Mouse (Mus musculus) cerebellum, postnatal 25 days (tissue): ENCODE results near the gene Gm6020.
A peak's percentile ranks its signal among the peaks of the same experiment; 100 is the strongest.
"Not testable (repeated sequence)": the region's sequence is repeated elsewhere in the genome, so short reads cannot be mapped to it uniquely, and the experiment has no call there.

Experiments
- DNase-seq, 2 experiments: peaks; one replicate each; pipeline ENCODE4 v3.0.0; 2021; ENCODE audit warnings: mixed read lengths in 2 of 2

Gene Gm6020

DNA sequence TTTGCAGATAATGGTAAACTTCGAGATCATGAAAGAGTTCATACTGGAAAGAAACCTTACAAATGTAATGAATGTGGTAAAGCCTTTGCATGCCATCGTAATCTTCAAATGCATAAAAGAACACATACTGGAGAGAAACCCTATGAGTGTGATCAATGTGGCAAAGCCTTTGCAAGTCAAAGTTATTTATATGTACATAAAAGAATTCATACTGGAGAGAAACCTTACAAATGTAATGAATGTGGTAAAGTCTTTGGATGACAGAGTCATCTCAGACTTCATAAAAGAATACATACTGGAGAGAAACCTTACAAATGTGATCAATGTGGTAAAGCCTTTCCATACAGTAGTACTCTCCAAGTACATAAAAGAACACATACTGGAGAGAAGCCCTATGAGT is at the start of gene Gm6020:
Gm6020 (plus strand) TSS at position 301 of the 400 bp plus-strand sequence.
- DNase-seq = not testable (repeated sequence)

DNA sequence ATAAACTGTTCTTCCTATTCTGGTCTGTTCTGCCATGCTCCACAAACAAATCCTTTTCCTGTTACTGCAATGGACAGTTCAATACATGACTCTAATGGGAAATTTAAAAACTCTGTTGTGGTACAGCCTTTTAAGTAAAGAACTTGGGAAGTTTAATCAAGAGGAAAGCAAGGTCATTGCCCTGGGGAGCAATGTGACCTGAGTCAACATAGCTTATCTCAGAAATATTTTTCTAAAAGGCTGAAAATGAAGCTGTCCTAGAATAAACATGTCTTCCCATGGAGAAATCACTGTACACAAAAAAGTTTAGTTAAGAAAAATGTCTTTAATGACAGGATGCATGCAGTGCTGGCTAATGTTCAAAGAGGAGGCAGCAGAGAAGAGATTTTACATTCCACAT is 45.0 kb upstream of the Gm6020 start:
- DNase-seq = no peak

DNA sequence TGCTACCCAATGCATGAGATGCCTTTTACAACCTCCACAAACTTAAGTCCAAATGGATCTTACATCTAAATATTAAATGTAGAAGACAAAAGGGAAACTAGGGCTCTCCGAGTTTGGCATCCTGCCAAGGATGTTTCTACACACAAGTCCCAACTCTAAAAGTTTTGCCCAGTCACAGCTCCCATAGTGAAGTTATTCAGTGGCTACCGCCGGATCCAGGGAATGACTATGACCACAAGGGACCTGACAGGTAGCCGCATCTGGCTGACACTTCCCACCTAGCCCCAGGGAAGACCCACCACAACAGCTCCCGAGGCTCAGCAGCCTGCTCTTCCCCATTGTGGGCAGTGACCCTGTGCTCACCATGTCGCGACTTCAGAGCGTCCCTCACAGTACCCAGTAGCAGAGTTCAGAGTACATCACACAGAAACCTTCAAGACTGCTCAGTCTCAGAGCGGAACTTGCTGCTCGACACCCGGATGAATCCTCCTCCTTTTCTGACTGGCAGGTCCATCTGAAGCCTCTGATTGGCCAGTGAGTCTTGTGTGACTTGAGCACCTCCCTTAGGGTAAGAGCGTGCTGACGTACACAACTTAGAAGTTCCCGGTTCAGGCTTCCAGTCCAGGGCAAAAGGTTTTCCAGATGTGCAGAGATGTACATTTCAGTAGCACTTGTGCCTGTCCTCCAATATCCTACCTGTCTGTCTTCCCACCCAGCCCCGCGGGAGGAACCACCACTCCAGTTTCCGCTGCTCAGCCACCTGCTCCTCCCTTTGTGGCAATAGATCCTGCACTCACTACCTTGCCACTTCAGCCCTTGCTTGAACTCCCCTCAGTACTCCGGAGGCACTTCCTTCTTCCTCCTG is 43.1 kb upstream of the Gm6020 start, which contains the start of gene Zfp950:
Zfp950 (minus strand) TSS at position 499 of the 865 bp plus-strand sequence.
- peak; percentile 80 to 82 for DNase-seq

DNA sequence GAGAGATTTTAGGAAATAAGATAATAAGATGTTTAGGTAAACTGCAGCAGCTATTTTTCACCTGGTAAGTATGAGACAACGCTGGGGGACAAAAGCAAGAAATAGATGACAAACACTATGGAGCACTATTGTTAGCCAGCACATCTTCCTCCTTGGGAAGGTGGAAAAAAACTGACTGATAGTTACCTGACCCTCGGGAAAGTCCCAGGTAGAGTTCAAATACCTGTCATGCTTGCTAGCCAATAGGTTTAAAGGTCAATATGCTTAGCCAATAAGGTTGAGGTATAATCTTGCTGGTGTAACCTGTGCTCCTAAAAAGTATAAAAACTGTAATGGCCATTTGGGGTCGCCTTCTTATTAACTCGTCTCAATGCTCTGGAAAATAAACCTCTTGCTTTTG is 42.4 kb upstream of the Gm6020 start:
- DNase-seq = no peak

DNA sequence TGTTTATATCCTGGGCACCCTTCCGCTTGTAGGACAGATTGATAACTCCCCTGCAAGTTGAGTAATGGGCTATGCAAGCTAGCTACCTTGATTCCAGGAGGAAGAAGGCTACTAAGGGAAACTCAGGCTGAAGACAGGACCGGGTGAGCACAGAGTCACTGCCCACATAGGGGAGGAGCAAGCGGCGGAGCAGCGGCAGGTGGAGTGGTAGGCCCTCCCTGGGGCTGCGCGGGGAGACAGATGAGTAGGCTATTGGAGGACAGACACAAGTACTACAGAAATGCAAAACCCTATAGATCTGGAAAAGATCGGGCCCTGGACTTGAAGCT is 32.4 kb upstream of the Gm6020 start:
- peak; percentile 27 to 29 for DNase-seq

DNA sequence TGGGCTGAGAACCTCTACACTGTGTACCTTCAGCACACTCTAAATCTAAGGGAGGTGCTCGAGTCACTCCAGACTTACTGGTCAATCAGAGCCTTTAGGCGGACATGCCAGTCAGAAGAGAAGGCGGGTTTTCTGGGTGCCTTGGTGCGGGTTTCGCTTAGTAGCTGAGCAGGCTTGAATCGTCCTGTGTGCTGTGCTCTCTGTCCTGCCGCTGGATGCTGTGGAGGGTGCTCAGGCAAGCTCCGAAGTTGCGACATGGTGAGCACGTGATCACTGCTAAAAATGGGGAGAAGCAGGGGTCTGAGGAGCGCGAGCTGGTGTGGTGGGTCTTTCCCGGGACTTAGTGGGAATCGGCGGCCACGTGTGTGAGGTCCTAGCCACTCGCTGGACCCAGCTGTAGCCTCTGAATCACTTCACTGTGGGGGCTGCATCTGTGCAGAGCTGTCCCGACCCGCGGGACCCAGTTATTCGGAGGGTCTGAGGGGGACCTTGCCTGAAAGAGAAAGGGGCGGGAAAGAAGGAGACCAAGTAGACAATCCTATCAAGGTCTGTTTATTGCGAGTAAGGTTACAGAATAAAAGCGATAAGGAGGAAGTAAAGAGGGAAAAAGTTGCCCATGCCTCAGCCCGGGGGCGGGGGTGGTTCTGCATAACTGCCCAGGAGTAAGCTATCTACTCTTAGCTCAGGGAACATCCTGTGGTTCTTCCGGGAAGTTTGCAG is 31.8 kb upstream of the Gm6020 start:
- DNase-seq = peak; percentile 5 to 6

DNA sequence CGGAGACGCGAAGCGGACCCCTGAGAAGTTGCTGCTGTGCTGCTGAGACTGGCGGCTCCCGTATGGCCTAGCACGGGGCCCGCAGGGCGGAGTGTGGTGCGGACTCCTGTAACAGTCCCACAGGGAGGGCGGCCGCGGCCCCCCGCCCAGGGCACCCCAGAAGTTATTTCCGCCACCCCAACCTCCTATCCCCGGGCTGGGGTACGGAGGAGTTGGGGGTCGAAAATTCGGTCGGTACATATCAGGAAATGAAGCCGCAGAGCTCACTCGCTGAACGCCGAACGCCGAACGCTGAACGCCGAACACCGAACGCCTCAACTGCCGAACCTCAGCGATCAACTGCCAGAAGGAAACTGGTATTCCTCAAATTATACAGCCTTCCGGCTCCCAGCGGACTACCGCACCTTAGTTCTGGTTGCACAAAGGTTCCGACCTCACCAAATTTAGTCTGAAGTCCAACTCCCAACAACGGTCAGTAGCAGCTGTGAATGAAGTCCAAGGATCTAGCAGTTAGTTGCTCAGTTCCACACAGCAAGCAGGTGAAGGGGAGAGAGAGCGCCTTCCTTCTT is 7.8 kb upstream of the Gm6020 start, which contains the start of gene Gm7102:
Gm7102 (minus strand) TSS at position 554 of the 569 bp plus-strand sequence.
- peak; percentile 5 to 7 for DNase-seq

DNA sequence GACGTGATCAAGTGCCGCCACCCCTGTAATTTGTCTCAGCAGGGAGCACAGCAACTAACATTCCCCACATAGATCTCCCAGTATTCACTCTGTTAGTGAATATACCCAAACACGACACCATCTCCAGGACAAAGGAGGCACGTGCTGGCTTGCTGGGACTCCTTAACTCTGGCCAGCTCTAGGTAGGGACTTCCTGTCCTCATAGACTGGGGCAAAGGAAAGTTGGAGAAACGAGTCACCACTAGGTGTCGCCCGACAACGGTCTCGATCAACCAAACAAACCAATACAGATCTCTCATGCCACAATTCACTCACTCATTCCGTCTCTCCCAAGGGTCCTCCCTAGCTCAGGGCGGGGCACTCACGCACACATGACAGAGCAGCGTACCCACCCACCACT is 15.6 kb downstream of the Gm6020 start:
- peak; percentile 80 to 89 for DNase-seq

DNA sequence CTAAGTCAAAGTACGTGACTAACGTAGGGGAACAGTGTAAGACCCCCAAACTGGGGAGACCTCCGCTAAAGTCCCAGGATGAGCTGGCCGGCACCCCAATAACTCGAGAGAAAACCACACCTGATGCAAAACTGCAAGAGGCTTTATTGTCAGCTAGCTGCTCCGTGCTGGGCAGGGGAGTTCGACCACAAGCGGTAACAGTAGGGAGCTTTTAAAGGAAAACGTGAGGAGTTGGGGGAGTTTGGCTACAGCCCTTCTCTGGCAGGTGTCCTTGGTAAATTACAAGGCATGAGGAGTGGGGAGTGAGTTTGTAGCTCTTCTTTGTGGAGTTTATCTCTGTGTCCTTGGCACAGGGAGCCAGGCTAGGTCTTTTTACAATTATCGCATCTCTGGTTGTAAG is 16.1 kb downstream of the Gm6020 start:
- DNase-seq = peak; percentile 20 to 31

DNA sequence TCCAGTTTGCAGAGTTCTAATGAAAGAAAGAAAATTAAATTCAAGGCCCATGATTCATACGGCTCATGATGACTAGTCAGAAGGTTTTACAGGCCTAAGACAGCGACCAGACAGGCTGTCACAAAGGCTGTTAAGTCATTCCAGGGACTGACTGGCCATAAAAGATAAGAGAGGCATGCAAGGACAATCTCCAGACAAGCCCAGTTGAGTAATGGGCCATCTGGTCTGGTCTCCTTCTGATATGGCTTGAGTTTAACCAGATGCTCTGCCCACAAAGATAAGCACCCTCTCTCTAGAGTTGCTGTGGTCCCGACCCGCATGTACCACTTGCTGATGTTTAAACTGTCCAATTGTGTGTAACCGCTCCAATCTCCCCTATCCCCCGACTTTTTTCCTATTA is 23.8 kb downstream of the Gm6020 start:
- not testable (repeated sequence) for DNase-seq

DNA sequence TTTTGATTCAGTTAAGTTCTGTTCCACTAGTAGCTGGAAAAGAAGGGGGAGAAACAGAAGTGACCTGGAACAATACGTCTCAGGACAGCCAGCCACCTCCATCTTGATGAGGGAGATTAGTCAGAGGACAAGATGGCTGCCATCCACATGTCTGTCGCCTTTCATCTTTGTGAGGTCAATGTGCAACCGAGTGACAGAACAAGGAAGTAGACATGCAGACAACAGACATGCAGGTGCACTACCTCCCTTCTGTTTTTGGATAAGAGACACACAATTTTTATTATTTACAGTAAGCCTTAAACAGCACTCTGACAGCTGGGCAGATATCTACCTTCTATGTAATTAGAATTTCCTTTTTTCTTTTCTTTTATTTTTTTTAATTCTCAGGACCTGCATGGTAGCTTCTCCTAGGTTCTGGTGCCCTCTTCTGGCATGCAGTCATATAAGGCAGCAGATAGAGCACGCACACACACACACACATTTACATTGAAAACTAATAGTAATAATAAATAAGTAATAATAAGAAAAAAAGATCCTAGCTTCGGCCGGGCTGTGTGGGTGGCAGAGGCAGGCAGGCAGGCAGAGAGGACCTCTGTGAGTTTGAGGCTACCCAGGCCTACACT is 40.1 kb downstream of the Gm6020 start:
- no peak for DNase-seq

DNA sequence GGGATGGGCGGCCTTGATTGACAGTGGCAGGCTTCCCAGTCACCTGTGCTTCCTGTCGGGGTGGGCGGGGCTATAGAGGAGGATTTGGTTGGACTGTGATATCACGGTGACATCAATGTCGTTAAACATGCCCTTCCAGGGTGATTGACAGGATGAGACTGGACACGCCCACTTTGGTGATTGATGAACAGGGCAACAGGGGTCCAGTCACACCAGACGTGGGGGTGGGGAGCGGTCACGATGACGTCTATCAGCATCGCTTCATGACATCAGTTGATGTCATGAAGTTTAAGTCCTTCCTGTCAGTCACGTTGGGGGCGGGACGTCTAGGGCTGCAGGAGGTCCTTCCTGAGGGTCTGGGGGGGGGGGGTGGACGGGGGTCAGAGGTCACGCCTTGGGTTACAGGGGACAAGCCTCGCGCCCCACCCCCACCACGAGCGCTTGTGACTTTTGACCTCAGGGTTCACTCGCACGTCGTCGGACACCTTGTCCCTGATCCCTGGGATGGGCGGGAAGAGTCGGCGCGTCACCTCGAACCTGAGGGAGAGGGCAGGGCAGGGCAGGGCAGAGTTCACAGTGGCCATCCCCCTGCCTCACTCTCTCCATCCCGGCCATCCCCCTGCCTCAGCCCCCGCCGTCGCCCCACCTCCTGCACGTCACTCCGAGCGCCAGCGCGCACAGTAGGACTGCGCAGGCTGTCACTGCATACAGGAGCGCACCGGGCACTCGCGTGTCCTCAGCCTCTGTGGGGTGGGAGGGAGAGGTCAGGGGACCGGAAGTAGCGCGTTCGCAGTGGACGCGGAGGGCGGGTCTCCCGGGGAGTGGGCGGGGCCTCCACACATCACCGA is 41.2 kb downstream of the Gm6020 start:
- peak; percentile 24 to 25 for DNase-seq

DNA sequence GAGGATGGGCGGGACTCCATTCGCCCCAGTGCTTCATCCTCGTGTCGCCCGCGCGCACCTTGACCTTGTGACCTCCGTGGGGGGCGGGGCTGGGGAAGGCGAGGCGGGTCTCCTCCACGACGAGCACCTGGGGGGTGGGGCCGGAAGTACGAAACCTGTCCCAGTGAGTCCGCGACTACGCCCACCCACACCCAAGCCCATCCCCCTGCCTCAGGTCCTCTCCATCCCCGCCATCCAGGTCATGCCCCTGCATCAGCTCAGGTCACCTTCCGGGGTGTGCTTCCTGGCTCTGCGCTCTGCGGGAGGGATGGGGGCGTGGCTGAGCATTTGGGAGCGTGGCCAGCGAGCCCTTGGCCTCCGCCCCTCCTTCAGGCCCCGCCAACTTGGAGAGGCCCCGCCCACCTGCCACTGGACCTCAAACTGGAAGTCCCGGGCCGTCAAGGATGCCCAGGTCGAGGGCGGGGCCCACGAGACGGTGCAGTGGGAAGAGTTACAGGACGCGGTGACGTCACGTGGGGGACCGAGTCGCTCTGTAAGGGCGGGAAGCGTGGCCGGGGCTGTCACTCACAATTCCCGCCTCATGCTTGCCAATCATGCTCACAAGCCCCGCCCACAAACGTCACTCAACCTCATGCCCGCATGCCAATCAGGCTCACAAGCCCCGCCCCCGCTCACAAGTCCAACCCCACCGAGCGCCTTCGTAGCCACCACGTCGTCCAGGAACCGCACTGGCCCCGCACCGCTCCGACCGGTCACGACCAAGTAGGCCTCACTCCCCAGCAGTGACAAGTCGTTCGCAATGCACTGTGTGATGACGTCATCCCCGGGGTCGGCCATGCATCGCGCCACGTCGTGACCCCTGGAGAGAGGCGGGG is 42.1 kb downstream of the Gm6020 start:
- DNase-seq = peak; percentile 75 to 84

DNA sequence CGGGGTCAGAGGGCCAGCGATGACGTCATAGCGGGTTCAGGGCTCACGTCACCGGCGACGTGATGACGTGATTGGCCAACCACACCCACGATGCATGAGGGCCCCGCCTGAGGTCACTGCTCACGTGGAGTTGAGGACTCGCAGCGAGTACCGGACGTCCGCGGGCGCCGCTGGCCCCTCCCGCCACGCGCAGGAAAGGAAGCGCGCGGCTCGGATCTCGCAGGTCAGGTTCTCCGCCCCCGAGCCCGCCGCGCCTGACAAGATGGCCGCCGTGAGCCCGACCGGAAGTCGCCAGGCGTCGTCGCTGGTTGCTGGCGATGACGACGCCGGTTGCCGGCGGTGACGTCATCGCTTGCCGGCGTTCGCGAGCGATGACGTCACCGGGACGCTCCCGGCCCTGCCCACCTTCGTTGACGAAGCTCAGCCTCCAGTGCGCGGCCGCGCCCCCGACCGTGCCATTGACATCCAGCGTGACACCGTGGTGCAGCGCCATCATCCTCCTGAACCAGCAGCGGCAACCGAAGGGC is 42.8 kb downstream of the Gm6020 start:
- peak; percentile 83 to 86 for DNase-seq

DNA sequence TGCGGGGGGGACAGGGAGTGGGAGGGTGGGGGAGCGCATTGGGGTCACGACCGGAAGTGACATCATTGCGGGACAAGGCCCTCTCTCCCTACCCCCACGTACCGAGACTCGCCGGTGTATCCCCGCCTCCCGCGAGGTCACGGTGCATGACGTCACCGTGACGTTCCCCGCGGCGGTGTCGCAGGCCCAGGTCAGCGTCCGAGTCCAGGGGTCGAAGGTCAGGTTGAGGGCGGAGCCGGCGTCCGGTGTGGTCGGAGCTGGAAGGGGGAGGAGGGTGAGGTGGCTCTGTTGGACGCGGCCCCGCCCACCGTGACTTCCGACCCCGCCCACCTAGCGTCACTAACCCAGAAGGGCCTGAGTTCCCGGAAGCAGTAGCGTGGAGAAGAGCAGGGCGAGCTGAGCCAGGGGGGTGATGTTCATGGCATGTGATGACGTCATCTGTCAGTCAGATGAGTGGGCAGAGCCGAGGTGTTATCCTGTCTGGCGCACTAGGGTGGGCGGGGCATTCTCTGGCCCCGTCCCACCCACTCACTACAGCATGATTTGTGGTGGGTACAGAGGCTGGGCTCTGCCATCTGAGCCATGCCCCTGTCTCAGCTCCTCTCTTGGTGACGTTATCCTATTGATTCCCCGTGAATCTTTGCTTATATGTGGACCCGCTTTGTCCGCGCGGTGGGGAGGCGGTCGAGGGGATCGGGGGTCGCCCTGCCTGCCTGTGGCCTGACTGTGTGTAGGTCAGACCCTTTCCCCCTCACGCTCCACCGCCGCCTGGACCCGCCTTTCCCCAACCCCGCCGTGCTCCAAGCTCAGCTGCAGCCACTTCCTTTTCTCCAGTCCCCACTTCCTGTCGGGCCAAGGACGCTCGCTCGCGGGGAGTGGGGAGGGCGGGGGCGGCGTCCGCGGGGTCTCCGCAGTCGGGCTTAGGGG is 43.5 kb downstream of the Gm6020 start:
- DNase-seq = peak in 1 of 2 experiments; percentile 87

DNA sequence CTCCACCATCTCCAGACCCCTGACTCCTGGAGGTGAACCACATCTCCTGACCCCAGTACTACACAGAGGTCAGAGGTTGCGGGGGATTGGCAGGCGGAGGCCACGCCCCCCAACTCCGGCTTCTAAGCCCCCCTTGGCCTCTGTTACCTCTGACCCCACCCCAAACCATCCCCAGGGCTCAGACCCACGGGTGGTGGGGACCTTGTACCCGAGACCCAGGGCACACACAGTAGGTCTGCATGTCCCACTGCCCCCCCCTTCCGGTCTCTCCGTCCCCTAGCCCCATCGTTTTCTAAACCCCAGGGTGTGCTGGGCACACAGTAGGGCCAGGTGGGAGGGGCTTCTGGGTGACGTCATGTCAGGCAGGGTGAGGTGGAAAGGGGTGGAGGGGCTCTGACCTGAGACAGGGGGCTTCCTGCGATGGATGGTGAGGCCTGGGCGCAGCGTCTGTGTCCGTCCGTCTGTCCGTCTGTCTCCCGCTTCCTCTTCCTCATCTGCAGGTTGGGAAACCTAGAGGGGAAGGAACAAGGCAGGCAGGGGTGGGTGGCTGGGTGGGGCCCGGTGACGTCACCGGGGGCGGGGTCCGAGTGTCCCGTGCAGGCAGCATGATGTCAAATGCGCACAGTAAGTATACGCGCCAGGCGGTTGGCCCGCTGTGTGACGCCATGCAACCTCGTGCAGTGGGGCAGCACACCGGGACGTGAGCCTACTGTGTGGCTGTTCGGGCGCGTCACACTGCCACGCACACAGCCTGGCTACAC is 44.4 kb downstream of the Gm6020 start, which contains the start of gene Csf2ra:
Csf2ra (minus strand) TSS at position 489 of the 761 bp plus-strand sequence.
- peak; percentile 14 to 34 for DNase-seq
